Mouse (Mus musculus): Measurements from ENCODE around the gene Ankfn1. TPM values are rescaled to one million over a fixed set of nuclear protein-coding genes. Genes with fewer than 3 reads are reported as not detected.

Gene Ankfn1
- polyA plus RNA-seq, 1 experiment from 2014 or later: 2.1 TPM

DNA sequence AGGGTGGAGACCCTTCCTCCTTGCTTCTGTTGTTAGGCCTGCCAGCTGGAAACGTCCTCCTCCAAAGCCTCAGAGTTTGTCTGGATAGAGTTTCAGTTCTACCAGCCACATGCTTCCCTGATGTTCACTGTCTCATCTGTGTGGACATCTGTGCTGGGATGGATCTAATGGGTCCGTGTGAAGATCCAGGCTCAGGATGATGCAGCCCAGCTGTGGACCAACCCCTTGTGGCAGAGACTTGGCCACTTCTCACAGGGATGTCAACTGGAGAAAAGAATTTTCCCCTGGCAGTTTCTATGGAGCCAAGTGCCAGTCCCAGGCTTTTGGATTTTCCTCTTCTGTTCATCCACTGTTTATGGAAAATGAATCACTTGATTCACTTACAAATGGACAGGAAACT, 100.5 kb downstream of the Ankfn1 start:
- DNase-seq (peak; percentile 78), ATAC-seq (ENCODE audit: insufficient read depth) (peak; percentile 91)
- H3K36me3 ChIP-seq (ENCODE audit: insufficient read depth): no peaks in the 10 kb centered on the region
- H3K27me3 ChIP-seq (ENCODE audit: insufficient read depth, low read length): no peaks in the 10 kb centered on the region
- no peak overlapping the region for H3K4me2 ChIP-seq
- no peak for TF ChIP-seq CTCF (IDR thresholded peaks at IDR 0.05; ENCODE audit: low read depth)
- H3K4me3 ChIP-seq (ENCODE audit: low read depth, low read length): no peak overlapping the region
- H3K9me3 ChIP-seq (ENCODE audit: low read depth, low read length): no peaks in the 10 kb centered on the region
- no peak overlapping the region for H3K9ac ChIP-seq
- WGBS: 26% methylated on average over 2 of the region's 2 CpGs
- H3K27ac ChIP-seq (ENCODE audit: low read depth): no peak overlapping the region
- H3K4me1 ChIP-seq (ENCODE audit: insufficient read depth): 0 out of 2 replicates have a peak, but pooled peaks cover 3% of the 10 kb centered on the region

DNA sequence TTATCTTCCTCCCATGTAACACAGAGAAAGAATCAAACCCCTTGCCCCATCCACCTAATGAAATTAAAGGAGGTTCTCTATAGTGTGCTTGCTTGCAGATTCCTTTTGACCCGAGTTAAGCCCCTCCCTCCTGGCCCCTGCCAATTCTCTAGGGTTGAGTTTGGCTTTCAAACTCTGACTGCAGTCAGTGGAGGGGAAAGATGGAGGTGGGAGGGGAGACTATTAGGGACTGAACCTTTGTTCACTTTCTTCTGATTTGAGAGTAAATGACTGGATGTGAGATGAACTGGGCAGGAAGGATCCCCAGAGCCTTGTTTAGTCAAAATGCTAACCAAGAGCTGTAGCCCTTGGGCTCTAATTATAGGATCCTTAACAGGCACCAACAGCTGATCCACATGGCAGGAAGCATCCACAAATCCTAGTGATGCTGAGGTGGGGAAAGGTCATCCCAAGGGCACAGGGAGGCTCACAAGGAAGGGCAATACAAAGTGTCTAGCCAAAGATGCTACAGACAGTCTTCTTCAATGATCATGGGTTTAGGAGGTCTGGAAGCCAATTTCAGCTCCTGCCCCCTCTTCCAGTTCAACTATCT, 103.4 kb downstream of the Ankfn1 start:
- H3K4me1 ChIP-seq (ENCODE audit: insufficient read depth): 0 out of 2 replicates have a peak, but pooled peaks cover 3% of the 10 kb centered on the region
- no peaks in the 10 kb centered on the region for H3K36me3 ChIP-seq (ENCODE audit: insufficient read depth)
- H3K27ac ChIP-seq (ENCODE audit: low read depth): no peak overlapping the region
- TF ChIP-seq CTCF (IDR thresholded peaks at IDR 0.05; ENCODE audit: low read depth): no peak
- ATAC-seq (ENCODE audit: insufficient read depth) (no peak), DNase-seq (no peak)
- H3K9ac ChIP-seq: no peak overlapping the region
- no peaks in the 10 kb centered on the region for H3K27me3 ChIP-seq (ENCODE audit: insufficient read depth, low read length)
- H3K9me3 ChIP-seq (ENCODE audit: low read depth, low read length): no peaks in the 10 kb centered on the region
- no peak overlapping the region for H3K4me3 ChIP-seq (ENCODE audit: low read depth, low read length)
- WGBS: 29% methylated on average over 1 of the region's 1 CpGs
- H3K4me2 ChIP-seq: no peak overlapping the region

DNA sequence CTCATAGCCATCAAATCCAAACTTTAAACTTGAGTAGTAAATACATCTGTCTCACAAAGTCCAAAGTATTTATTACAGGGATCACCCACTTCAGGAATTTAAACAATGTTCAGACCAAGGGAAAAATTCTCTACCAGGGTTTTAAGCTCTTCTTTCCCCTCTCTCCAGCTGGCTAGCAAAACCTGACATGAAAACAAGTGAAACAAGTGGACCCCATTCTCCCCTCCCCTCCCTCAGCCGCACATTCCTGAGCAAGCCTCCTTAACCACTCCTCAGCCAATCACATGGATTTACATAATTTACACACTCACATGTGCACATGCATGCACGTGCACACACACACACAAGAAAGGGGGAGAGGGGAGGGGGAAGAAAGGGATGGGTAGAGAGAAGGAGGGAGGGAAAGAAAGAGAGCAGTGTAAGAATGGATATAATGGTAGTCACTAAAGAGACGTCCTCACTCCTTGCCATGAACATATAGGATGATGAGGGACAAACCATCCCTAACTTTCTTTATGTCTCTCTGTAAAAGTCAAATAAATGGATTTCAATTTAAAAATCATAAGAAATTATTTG, 104.9 kb downstream of the Ankfn1 start:
- H3K4me2 ChIP-seq: no peak overlapping the region
- no peak for TF ChIP-seq CTCF (IDR thresholded peaks at IDR 0.05; ENCODE audit: low read depth)
- no peaks in the 10 kb centered on the region for H3K27me3 ChIP-seq (ENCODE audit: insufficient read depth, low read length)
- no peak overlapping the region for H3K27ac ChIP-seq (ENCODE audit: low read depth)
- ATAC-seq (ENCODE audit: insufficient read depth) (no peak), DNase-seq (peak; percentile 7)
- 0 out of 2 replicates have a peak, but pooled peaks cover 3% of the 10 kb centered on the region for H3K4me1 ChIP-seq (ENCODE audit: insufficient read depth)
- H3K9me3 ChIP-seq (ENCODE audit: low read depth, low read length): no peaks in the 10 kb centered on the region
- 35% methylated on average over 3 of the region's 3 CpGs for WGBS
- H3K36me3 ChIP-seq (ENCODE audit: insufficient read depth): no peaks in the 10 kb centered on the region
- no peak overlapping the region for H3K4me3 ChIP-seq (ENCODE audit: low read depth, low read length)
- no peak overlapping the region for H3K9ac ChIP-seq

DNA sequence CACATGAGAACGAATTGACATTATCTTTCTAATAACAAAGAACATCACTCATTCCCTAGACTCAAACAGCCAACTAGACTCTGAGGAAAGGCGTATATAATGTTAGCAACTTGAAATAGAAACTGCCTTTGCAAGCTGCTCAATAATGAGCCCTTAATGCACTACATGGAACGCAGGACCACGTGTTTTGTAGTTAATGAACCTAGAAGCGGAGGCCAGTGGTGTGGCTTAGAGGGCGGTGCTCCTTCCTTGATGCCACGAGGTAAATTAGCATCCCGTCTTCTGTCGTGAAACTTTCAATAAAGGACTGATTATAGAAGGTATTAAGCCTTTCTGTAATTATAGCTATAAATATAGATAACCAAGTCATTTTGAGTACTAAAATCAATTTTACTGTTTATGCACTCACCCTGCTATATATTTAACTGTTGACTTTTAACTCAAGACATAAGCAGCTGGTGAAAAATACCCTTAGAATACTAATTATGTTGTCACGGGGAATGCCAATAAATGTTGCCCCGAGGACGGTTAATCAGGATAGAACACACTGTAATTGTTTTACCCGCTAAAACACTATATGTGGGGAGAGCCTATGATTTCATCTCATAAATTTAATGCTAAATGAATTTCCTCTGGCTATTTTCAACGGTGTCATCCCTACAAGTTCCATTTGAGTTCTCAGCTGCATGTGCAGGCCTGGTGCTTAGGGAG, 112.1 kb downstream of the Ankfn1 start:
- DNase-seq: no peak
- WGBS: 79% methylated on average over 14 of the region's 14 CpGs

DNA sequence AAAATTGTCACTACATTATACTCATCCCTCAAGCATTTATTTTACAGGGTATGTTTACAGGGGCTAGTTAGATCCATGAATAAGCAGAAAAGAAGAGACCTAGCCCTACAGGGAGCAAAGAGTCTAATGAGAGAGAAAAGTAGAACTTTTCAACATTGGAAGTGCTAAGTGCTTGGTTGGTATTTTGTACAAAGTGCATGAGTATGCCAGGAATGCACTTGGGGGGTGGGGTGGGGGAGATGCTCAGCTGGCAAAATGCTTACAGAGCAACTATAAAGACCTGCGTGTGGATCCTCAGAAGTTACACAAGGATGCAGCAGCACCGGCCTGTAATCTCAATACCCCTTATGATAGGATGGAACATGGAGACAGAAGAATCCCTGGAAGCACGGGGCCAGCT, 118.4 kb downstream of the Ankfn1 start:
- no peak for TF ChIP-seq CTCF (IDR thresholded peaks at IDR 0.05; ENCODE audit: low read depth)
- H3K27ac ChIP-seq (ENCODE audit: low read depth): no peak overlapping the region
- WGBS: 65% methylated on average over 3 of the region's 3 CpGs
- no peaks in the 10 kb centered on the region for H3K9me3 ChIP-seq (ENCODE audit: low read depth, low read length)
- no peak overlapping the region for H3K4me2 ChIP-seq
- H3K36me3 ChIP-seq (ENCODE audit: insufficient read depth): no peaks in the 10 kb centered on the region
- H3K4me3 ChIP-seq (ENCODE audit: low read depth, low read length): no peak overlapping the region
- H3K27me3 ChIP-seq (ENCODE audit: insufficient read depth, low read length): no peaks in the 10 kb centered on the region
- H3K9ac ChIP-seq: no peak overlapping the region
- H3K4me1 ChIP-seq (ENCODE audit: insufficient read depth): no peaks in the 10 kb centered on the region
- no peak for ATAC-seq (ENCODE audit: insufficient read depth)
- no peak for DNase-seq

More for the DNA sequence above, 112.1 kb downstream of the Ankfn1 start:
- no peaks in the 10 kb centered on the region for H3K4me1 ChIP-seq (ENCODE audit: insufficient read depth)
- no peak overlapping the region for H3K4me3 ChIP-seq (ENCODE audit: low read depth, low read length)
- no peak overlapping the region for H3K4me2 ChIP-seq
- no peaks in the 10 kb centered on the region for H3K9me3 ChIP-seq (ENCODE audit: low read depth, low read length)
- no peak overlapping the region for H3K27ac ChIP-seq (ENCODE audit: low read depth)
- ATAC-seq (ENCODE audit: insufficient read depth): no peak
- TF ChIP-seq CTCF (IDR thresholded peaks at IDR 0.05; ENCODE audit: low read depth): no peak
- H3K36me3 ChIP-seq (ENCODE audit: insufficient read depth): no peaks in the 10 kb centered on the region
- H3K27me3 ChIP-seq (ENCODE audit: insufficient read depth, low read length): no peaks in the 10 kb centered on the region
- no peak overlapping the region for H3K9ac ChIP-seq

DNA sequence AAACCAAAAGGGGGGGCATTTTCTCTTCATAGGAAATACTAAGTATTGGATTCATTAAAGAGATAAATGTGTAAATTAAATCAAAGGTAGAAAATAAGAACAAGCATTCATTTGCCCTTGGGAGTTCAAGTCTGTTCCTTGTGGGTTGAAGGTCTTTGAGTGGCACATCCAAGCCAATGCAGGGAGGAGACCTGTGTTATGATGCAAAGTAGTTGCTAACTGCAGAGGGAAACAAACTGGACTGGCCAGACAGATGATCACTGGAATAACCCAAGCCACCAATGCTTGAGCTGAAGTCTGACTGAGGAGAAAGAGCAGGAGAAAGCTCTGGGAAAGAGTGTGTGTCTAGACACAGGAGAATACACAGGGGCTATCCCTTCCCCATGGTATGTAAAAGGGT, 120.9 kb downstream of the Ankfn1 start:
- Histone ChIP-seq H3K4me3 (ENCODE audit: low read depth, low read length) (no peak overlapping the region), H3K4me1 (ENCODE audit: insufficient read depth) (no peaks in the 10 kb centered on the region), H3K4me2 (no peak overlapping the region), H3K27me3 (ENCODE audit: insufficient read depth, low read length) (no peaks in the 10 kb centered on the region), H3K9ac (no peak overlapping the region), H3K9me3 (ENCODE audit: low read depth, low read length) (no peaks in the 10 kb centered on the region), H3K27ac (ENCODE audit: low read depth) (no peak overlapping the region), H3K36me3 (ENCODE audit: insufficient read depth) (no peaks in the 10 kb centered on the region)
- DNase-seq: no peak
- ATAC-seq (ENCODE audit: insufficient read depth): no peak
- no peak for TF ChIP-seq CTCF (IDR thresholded peaks at IDR 0.05; ENCODE audit: low read depth)

DNA sequence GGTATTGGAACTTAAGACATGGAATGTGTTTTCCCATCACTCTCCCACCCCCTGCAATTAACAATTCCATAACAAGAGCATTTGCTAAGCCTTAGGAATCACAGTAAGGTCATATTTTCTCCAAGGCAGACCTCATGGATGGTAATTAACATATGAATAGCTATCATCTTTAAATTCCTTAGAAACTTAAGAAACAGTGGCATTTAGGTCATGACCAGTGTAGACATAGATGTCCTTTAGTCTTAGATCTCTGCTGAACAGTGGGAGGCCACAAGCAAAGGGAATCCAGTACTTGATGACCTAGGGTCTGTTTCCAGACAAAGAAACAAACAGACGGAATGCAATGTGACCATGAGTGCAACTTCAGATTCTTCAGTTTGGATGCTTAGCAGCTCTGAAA, 141.7 kb downstream of the Ankfn1 start:
- ATAC-seq (ENCODE audit: insufficient read depth) (no peak), DNase-seq (no peak)
- H3K4me2 ChIP-seq: no peak overlapping the region
- no peak overlapping the region for H3K27ac ChIP-seq (ENCODE audit: low read depth)
- no peaks in the 10 kb centered on the region for H3K36me3 ChIP-seq (ENCODE audit: insufficient read depth)
- H3K27me3 ChIP-seq (ENCODE audit: insufficient read depth, low read length): no peaks in the 10 kb centered on the region
- WGBS: 87% methylated on average over 1 of the region's 1 CpGs
- no peak overlapping the region for H3K4me3 ChIP-seq (ENCODE audit: low read depth, low read length)
- no peak for TF ChIP-seq CTCF (IDR thresholded peaks at IDR 0.05; ENCODE audit: low read depth)
- no peaks in the 10 kb centered on the region for H3K9me3 ChIP-seq (ENCODE audit: low read depth, low read length)
- no peaks in the 10 kb centered on the region for H3K4me1 ChIP-seq (ENCODE audit: insufficient read depth)
- H3K9ac ChIP-seq: no peak overlapping the region
